Mouse (Mus musculus) midbrain, embryonic 12.5 days (tissue): ENCODE data around the gene Cdc42ep4. TPM values are rescaled to one million over a fixed set of nuclear protein-coding genes. Genes with fewer than 3 reads are reported as not detected.

Experiments
- ATAC-seq: fragments of 200-750 bp; cut with Nextera tagmentation; 2 replicates; pipeline ENCODE4 v1.8.0; 2017; ENCODE audit warnings: low read depth, moderate TSS enrichment, moderate library complexity; ENCODE audit not compliant: low FRiP score
- H3K27ac ChIP-seq: fragments of 300-500 bp; sonication (generic); replicated peaks from 2 replicates; pipeline ENCODE4 v1.5.1; 2016; ENCODE audit warnings: mild to moderate bottlenecking
- H3K27me3 ChIP-seq: fragments of 300-500 bp; sonication (generic); 2 replicates; pipeline ENCODE4 v1.6.1; 2016; ENCODE audit warnings: mild to moderate bottlenecking
- H3K36me3 ChIP-seq: fragments of 300-500 bp; sonication (generic); 2 replicates; pipeline ENCODE4 v1.6.1; 2016
- H3K4me1 ChIP-seq: fragments of 300-500 bp; sonication (generic); 2 replicates; pipeline ENCODE4 v1.6.1; 2016
- H3K4me2 ChIP-seq: fragments of 300-500 bp; sonication (generic); replicated peaks from 2 replicates; pipeline ENCODE4 v1.6.1; 2016; ENCODE audit warnings: mild to moderate bottlenecking, moderate library complexity
- H3K4me3 ChIP-seq: fragments of 300-500 bp; sonication (generic); 2 replicates; pipeline ENCODE4 v1.5.1; 2016; ENCODE audit warnings: mild to moderate bottlenecking
- H3K9ac ChIP-seq: fragments of 300-500 bp; sonication (generic); replicated peaks from 2 replicates; pipeline ENCODE4 v1.6.1; 2016; ENCODE audit warnings: mild to moderate bottlenecking, moderate library complexity
- H3K9me3 ChIP-seq: fragments of 300-500 bp; sonication (generic); 2 replicates; pipeline ENCODE4 v1.6.1; 2016; ENCODE audit warnings: mild to moderate bottlenecking
- WGBS: fragments of 180-500 bp; shearing (Covaris S2); methylation state at CpG from one replicate; pipeline ENCODE4 v1.1.7; 2016; 5-methylcytosine and 5-hydroxymethylcytosine counted together
- polyA plus RNA-seq: library from polyadenylated mRNA; unstranded; fragments of >200 nt; fragmentation: Nextera tagmentation; extraction: Ambion mirVana; gene quantifications from 2 replicates; pipeline ENCODE4 v1.2.1, GENCODE M21; 2016

The Cdc42ep4 gene
- 102 and 104 TPM in 2 replicates for polyA plus RNA-seq

DNA sequence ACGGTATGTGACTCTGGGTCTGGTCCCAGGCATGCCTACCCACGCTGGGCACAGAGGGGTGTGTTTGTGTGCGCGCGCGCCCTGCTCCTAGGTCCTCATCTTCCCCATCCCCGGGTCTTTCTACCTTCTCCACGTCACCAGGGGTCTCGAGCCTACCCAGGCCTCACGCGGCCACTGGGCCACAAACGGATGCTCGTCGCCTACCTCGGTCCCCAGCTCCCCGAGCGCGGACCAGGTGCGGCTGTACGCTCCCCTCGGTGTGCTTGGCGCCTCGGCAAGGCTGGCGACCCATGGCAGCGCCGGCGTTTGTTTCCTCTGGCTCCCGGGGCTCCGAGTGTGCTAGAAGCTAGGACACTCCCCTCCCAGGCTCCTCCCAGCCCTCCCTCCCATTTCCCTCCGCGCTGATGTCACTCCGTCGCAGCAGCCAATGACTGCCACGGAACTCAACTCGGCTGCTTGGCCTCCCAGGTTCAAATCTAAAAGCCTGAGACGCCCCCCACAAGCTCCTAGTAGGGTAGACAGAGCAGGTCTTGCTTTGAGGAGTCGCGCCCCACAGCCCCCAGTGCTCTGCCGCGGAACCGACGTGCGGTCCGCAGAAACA is at the start of gene Cdc42ep4:
TSS of gene Cdc42ep4 (minus strand) at position 398 of the 601 bp plus-strand sequence.
- ATAC-seq: peak; percentile 85

GRCm38 (mm10) chr11:113800026-113800425 is 48.3 kb upstream of the Cdc42ep4 start:
- peaks cover 52% of the 10 kb centered on the region for H3K4me1 ChIP-seq
- H3K27ac ChIP-seq: no peak overlapping the region

More for the DNA sequence above, at the start of gene Cdc42ep4:
- peaks cover 48% of the 10 kb centered on the region for H3K4me1 ChIP-seq
- H3K4me2 ChIP-seq: peak within 1 kb of the TSS; percentile 76
- peak within 1 kb of the TSS; percentile 84 for H3K4me3 ChIP-seq
- H3K27me3 ChIP-seq: no peaks in the 10 kb centered on the region
- H3K36me3 ChIP-seq: peaks cover 17% of the 10 kb centered on the region; the same call in 1 of the 2 replicates
- 0% methylated on average over 44 of the region's 44 CpGs for WGBS
- H3K27ac ChIP-seq: peak within 1 kb of the TSS; percentile 93
- H3K9ac ChIP-seq: peak within 1 kb of the TSS; percentile 92
- no peaks in the 10 kb centered on the region for H3K9me3 ChIP-seq

GRCm38 (mm10) chr11:113799041-113799447 is 47.4 kb upstream of the Cdc42ep4 start:
- no peak for ATAC-seq

More at GRCm38 (mm10) chr11:113800026-113800425, 48.3 kb upstream of the Cdc42ep4 start:
- Histone ChIP-seq H3K9ac (no peak overlapping the region), H3K36me3 (no peaks in the 10 kb centered on the region), H3K9me3 (no peaks in the 10 kb centered on the region), H3K27me3 (peaks cover 6% of the 10 kb centered on the region; the same call in 1 of the 2 replicates), H3K4me2 (no peak overlapping the region), H3K4me3 (no peak overlapping the region)
- no peak for ATAC-seq
- WGBS: 94% methylated on average over 12 of the region's 12 CpGs

GRCm38 (mm10) chr11:113798011-113798410 is 46.3 kb upstream of the Cdc42ep4 start:
- Histone ChIP-seq H3K9ac (no peak overlapping the region), H3K4me2 (no peak overlapping the region), H3K27ac (peak overlapping the region; percentile 61), H3K4me1 (peaks cover 47% of the 10 kb centered on the region), H3K36me3 (peaks cover 3% of the 10 kb centered on the region), H3K9me3 (no peaks in the 10 kb centered on the region), H3K4me3 (no peak overlapping the region), H3K27me3 (peaks cover 5% of the 10 kb centered on the region; the same call in 1 of the 2 replicates)
- ATAC-seq: no peak
- WGBS: 73% methylated on average over 6 of the region's 6 CpGs

More at GRCm38 (mm10) chr11:113799041-113799447, 47.4 kb upstream of the Cdc42ep4 start:
- Histone ChIP-seq H3K36me3 (no peaks in the 10 kb centered on the region), H3K4me3 (no peak overlapping the region), H3K4me1 (peaks cover 52% of the 10 kb centered on the region), H3K9ac (no peak overlapping the region), H3K4me2 (no peak overlapping the region), H3K27ac (no peak overlapping the region), H3K9me3 (no peaks in the 10 kb centered on the region), H3K27me3 (peaks cover 5% of the 10 kb centered on the region; the same call in 1 of the 2 replicates)
- 44% methylated on average over 14 of the region's 14 CpGs for WGBS

DNA sequence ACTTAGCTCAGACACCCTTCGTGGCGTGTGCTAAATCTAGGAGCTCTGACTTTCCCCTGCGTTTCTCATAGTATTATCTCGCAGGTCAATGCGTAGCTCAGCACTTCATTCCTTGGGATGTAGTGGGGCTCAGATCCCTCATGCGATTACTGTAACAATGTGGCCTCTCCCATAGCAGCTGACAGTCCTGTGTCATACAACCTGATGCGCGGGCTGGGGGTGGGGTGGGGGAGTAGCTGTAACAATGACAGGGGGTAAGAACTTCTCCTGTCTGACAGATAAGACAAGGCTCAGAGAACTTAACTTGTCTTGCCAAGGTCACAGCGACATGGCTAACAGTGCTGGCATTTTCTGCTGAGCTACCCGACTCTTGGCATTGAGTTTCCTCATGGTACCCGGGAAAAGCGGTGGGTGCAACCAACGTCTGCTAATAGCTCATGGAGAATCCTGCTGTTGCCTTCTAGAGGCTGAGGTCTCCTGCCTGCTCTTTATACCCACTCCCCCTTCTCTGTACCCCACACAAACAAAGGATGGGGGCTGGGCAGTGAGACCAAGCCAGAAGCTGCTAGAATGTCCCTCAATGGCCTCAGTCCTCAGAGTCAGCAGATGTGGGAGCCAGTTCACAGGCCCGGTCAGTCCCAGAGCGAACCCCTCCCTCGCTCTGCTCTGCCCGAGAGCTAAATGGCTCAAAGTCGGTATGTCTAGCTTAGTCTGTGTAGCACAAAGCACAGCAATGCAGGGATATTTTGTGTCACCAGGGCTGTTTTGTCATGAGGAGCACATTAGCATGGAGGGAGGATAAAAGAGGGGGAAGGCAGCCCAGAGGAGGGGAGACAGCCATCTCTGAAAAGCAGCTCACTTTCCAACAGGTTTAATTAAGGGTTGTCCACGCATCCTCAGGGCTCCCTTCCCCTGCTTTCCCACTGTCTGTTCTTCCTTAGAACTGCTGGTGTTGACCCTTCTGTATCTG is 45.6 kb upstream of the Cdc42ep4 start:
- peak overlapping the region; percentile 24; the same call in 1 of the 2 replicates for H3K9ac ChIP-seq
- peak; percentile 48; the same call in 1 of the 2 replicates for ATAC-seq
- peaks cover 5% of the 10 kb centered on the region for H3K27me3 ChIP-seq
- H3K36me3 ChIP-seq: peaks cover 6% of the 10 kb centered on the region
- peaks cover 40% of the 10 kb centered on the region for H3K4me1 ChIP-seq
- peak overlapping the region; percentile 61 for H3K27ac ChIP-seq
- H3K4me3 ChIP-seq: no peak overlapping the region
- 64% methylated on average over 19 of the region's 19 CpGs for WGBS
- H3K9me3 ChIP-seq: no peaks in the 10 kb centered on the region
- H3K4me2 ChIP-seq: no peak overlapping the region

DNA sequence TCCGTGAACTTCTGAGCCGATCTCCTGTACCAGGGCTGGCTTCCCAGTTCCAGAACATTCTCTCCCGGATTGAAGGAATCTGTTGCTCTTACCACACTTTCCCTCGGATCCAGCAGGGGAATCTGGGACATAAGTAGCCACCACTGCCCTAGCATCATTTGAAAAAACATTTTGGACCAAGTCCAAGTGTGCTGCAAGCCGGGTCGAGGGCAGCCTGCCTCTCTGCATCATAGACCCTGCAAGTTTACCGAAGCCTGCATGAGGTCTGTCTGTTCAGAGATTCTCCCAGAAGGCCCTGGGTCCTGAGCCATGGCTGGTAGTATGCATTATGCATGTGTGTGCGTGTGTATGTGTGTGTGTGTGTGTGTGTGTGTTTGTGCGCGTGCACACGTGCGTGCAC is 44.2 kb upstream of the Cdc42ep4 start:
- H3K27ac ChIP-seq: 0 out of 2 replicates have a peak overlapping the region, but pooled peaks have one; percentile 20
- no peak overlapping the region for H3K4me2 ChIP-seq
- no peaks in the 10 kb centered on the region for H3K9me3 ChIP-seq
- H3K9ac ChIP-seq: no peak overlapping the region
- no peak overlapping the region for H3K4me3 ChIP-seq
- no peak for ATAC-seq
- peaks cover 6% of the 10 kb centered on the region for H3K36me3 ChIP-seq
- WGBS: 86% methylated on average over 12 of the region's 12 CpGs
- H3K27me3 ChIP-seq: peaks cover 3% of the 10 kb centered on the region; the same call in 1 of the 2 replicates
- H3K4me1 ChIP-seq: peaks cover 50% of the 10 kb centered on the region

DNA sequence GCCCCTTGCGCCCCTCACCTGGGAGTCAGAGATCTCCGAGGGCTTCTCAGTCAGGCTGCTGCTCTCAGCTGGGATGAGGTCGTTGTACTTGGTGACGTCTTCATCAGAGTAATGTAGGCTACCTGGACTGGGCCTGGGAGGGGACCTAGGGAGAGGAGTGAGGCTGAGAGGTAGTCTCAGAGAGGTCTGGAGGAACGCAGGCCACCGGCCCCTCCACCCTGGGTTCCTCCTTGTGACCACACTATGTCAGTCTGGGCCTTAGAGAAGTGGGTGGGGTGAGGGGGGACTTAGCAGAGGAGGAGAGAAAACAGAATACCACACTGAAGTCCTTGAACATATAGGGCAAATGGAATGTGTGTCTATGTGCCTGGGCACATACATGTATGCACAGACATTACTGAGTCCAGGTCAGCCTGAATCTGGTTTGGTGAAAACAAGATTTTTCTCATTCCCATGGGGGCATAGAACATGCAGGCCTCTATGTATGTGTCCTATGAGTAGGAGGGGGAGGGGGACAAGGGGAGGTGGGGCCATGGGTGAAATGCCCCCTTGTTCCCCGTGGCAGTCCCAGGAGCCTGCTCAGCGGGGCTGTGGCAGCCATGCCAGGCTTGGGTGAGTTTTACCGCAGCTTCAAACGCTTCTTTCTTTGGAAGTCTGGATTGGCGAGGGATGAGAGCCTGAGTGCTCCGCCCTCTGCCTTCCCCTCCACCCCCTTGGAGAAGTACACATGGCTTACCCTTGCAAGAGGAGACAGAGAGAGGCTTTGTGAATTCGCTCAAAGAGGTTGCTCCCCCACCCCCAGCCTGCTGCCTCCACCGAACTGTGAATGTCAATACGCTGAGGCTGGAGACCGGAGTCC is 39.9 kb upstream of the Cdc42ep4 start:
- Histone ChIP-seq H3K9ac (0 out of 2 replicates have a peak overlapping the region, but pooled peaks have one; percentile 26), H3K27ac (peak overlapping the region; percentile 70), H3K36me3 (peaks cover 6% of the 10 kb centered on the region), H3K4me1 (peaks cover 44% of the 10 kb centered on the region), H3K4me2 (peak overlapping the region; percentile 13; the same call in 1 of the 2 replicates), H3K27me3 (peaks cover 3% of the 10 kb centered on the region; the same call in 1 of the 2 replicates), H3K4me3 (no peak overlapping the region), H3K9me3 (no peaks in the 10 kb centered on the region)
- WGBS: 31% methylated on average over 16 of the region's 16 CpGs
- peak; percentile 72 for ATAC-seq

DNA sequence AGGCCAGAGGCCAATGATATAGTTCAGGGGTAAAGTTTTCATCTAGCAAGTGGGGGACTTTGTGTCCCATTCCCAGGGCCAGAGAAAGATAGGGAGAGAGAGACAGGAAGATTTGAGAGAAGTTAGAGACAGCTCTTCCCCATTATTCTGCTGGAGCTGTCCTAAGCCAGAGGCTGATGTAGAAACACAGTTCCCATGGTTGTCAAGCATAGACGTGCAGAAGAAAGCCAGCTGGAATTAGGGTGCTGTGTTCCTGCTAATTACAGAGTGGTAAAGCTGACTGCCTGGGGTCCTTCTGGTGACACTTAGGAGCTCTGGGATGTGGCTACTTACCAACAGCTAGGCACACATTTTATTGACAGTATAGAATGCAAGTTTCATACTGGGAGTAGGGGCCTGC is 37.4 kb upstream of the Cdc42ep4 start:
- H3K4me2 ChIP-seq: no peak overlapping the region
- WGBS: 50% methylated on average over 1 of the region's 1 CpGs
- H3K36me3 ChIP-seq: peaks cover 6% of the 10 kb centered on the region
- peaks cover 60% of the 10 kb centered on the region for H3K4me1 ChIP-seq
- H3K9ac ChIP-seq: no peak overlapping the region
- H3K27ac ChIP-seq: no peak overlapping the region
- no peak overlapping the region for H3K4me3 ChIP-seq
- H3K9me3 ChIP-seq: no peaks in the 10 kb centered on the region
- ATAC-seq: no peak
- H3K27me3 ChIP-seq: peaks cover 3% of the 10 kb centered on the region; the same call in 1 of the 2 replicates

GRCm38 (mm10) chr11:113788183-113788789 is 36.6 kb upstream of the Cdc42ep4 start:
- Histone ChIP-seq H3K4me3 (no peak overlapping the region), H3K27me3 (peaks cover 3% of the 10 kb centered on the region; the same call in 1 of the 2 replicates), H3K9me3 (no peaks in the 10 kb centered on the region), H3K4me2 (no peak overlapping the region), H3K27ac (no peak overlapping the region), H3K4me1 (peaks cover 60% of the 10 kb centered on the region), H3K9ac (no peak overlapping the region), H3K36me3 (peaks cover 5% of the 10 kb centered on the region)
- no peak for ATAC-seq
- WGBS: 86% methylated on average over 2 of the region's 2 CpGs

- Histone ChIP-seq H3K27me3 (peaks cover 1% of the 10 kb centered on the region; the same call in 1 of the 2 replicates), H3K9me3 (no peaks in the 10 kb centered on the region), H3K4me3 (no peak overlapping the region), H3K9ac (no peak overlapping the region), H3K36me3 (no peaks in the 10 kb centered on the region), H3K4me2 (0 out of 2 replicates have a peak overlapping the region, but pooled peaks have one; percentile 51), H3K27ac (peak overlapping the region; percentile 98), H3K4me1 (peaks cover 60% of the 10 kb centered on the region)
- ATAC-seq: no peak
- WGBS: 73% methylated on average over 13 of the region's 13 CpGs
These were observed 35.9 kb upstream of the Cdc42ep4 start for GRCm38 (mm10) chr11:113787432-113788182.
